Mouse (Mus musculus) intestine, embryonic 14.5 days (tissue): ENCODE results near the gene Mtch2. TPM values are rescaled to one million over a fixed set of nuclear protein-coding genes. Genes with fewer than 3 reads are reported as not detected.
A peak's percentile ranks its signal among the peaks of the same experiment; 100 is the strongest.

Experiments
- ATAC-seq: fragments of 200-750 bp; cut with Nextera tagmentation; replicated peaks from 2 replicates; pipeline ENCODE4 v1.8.0; 2017; ENCODE audit warnings: low read depth, moderate number of reproducible peaks, moderate TSS enrichment, moderate library complexity; ENCODE audit not compliant: low FRiP score, low TSS enrichment
- DNase-seq: peaks from one replicate; pipeline ENCODE4 v3.0.0-alpha.2; 2018; ENCODE audit warnings: low spot score
- H3K27ac ChIP-seq: fragments of 300-500 bp; sonication (generic); 2 replicates; pipeline ENCODE4 v1.5.1; 2014; ENCODE audit warnings: low read depth, mild to moderate bottlenecking, control low read depth
- H3K27me3 ChIP-seq: fragments of 300-500 bp; sonication (generic); replicated peaks from 2 replicates; pipeline ENCODE4 v1.6.1; 2014; ENCODE audit warnings: low read length, control low read depth; ENCODE audit not compliant: control insufficient read depth, insufficient read depth
- H3K36me3 ChIP-seq: fragments of 300-500 bp; sonication (generic); 2 replicates; pipeline ENCODE4 v1.6.1; 2014; ENCODE audit warnings: low read length, control low read depth; ENCODE audit not compliant: control insufficient read depth, insufficient read depth
- H3K4me1 ChIP-seq: fragments of 300-500 bp; sonication (generic); replicated peaks from 2 replicates; pipeline ENCODE4 v1.6.1; 2014; ENCODE audit warnings: low read length, control low read depth, mixed read lengths; ENCODE audit not compliant: control insufficient read depth, insufficient read depth
- H3K4me2 ChIP-seq: fragments of 300-500 bp; sonication (generic); 2 replicates; pipeline ENCODE4 v1.6.1; 2014; ENCODE audit warnings: low read length
- H3K4me3 ChIP-seq: fragments of 300-500 bp; sonication (generic); 2 replicates; pipeline ENCODE4 v1.5.1; 2014; ENCODE audit warnings: low read depth, low read length, control low read depth, mixed read lengths
- H3K9ac ChIP-seq: fragments of 300-500 bp; sonication (generic); 2 replicates; pipeline ENCODE4 v1.6.1; 2014; ENCODE audit warnings: mild to moderate bottlenecking, low read length
- H3K9me3 ChIP-seq: fragments of 300-500 bp; sonication (generic); 2 replicates; pipeline ENCODE4 v1.6.1; 2016; ENCODE audit warnings: low read length, control low read depth; ENCODE audit not compliant: control insufficient read depth
- WGBS: fragments of 180-500 bp; shearing (Covaris S2); extraction: QIAGEN DNeasy Blood & Tissue Kit; methylation state at CpG from one replicate; pipeline ENCODE4 v1.1.7; 2014; 5-methylcytosine and 5-hydroxymethylcytosine counted together
- polyA plus RNA-seq: library from polyadenylated mRNA; unstranded; fragments of >200 nt; fragmentation: Nextera tagmentation; extraction: Ambion mirVana; gene quantifications from 2 replicates; pipeline ENCODE4 v1.2.1, GENCODE M21; 2014

The Mtch2 gene
- polyA plus RNA-seq, 1 experiment from 2014 or later = 311 TPM

- no peaks in the 10 kb centered on the region for H3K9me3 ChIP-seq
- H3K4me3 ChIP-seq = no peak overlapping the region
- no peak for DNase-seq
- H3K4me2 ChIP-seq = no peak overlapping the region
- H3K27me3 ChIP-seq = no peaks in the 10 kb centered on the region
- H3K4me1 ChIP-seq = peaks cover 18% of the 10 kb centered on the region
- WGBS = 70% methylated on average over 8 of the region's 8 CpGs
- peaks cover 19% of the 10 kb centered on the region for H3K36me3 ChIP-seq
- no peak for ATAC-seq
- no peak overlapping the region for H3K27ac ChIP-seq
- H3K9ac ChIP-seq = no peak overlapping the region
Observed at GRCm38 (mm10) chr2:90871180-90871961, 24.4 kb downstream of the Mtch2 start.

DNA sequence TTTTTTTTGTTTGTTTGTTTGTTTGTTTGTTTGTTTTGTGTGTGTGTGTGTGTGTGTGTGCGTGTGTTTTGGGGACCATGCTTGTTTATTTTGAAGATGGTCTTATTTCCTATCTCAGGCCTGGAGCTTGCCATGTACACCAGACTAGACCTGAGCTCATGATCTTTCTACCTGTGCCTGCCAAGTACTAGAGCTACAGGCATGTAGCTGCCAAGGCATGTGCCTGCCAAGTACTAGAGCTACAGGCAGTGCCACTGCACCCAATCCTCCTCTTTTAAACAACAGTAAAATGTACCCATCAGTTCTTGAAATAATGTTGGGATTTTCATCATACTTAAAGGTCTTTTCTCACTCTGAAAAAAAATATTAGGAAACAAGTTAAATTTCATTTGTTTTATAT lies 27.1 kb downstream of the Mtch2 start:
- H3K36me3 ChIP-seq = no peaks in the 10 kb centered on the region
- H3K4me1 ChIP-seq = peaks cover 18% of the 10 kb centered on the region
- no peak overlapping the region for H3K4me3 ChIP-seq
- H3K9me3 ChIP-seq = no peaks in the 10 kb centered on the region
- WGBS = 75% methylated on average over 1 of the region's 1 CpGs
- ATAC-seq = no peak
- no peak overlapping the region for H3K9ac ChIP-seq
- no peaks in the 10 kb centered on the region for H3K27me3 ChIP-seq
- no peak for DNase-seq
- H3K4me2 ChIP-seq = no peak overlapping the region
- H3K27ac ChIP-seq = no peak overlapping the region

DNA sequence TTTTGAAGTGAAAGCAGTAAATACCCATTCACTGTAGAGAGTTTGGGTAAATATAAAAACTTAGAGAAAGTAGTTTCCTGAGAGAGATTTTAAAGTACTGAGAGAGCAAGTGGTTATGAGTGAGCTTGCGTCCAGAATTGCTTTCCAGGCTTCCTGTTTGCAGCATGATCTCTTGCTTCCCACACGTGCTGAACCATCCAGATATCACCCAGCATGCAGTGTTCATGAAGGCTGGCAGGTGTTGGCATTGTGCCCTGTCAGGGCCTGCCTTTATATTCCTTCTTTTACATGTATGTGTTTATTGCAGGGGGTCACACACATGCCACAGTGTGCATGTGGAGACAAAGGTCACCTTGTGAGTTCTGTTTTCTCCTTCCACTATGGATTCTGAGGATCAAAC lies 28.3 kb downstream of the Mtch2 start:
- WGBS = 67% methylated on average over 2 of the region's 2 CpGs
- H3K4me1 ChIP-seq = peaks cover 11% of the 10 kb centered on the region
- DNase-seq (no peak), ATAC-seq (no peak)
- H3K27me3 ChIP-seq = no peaks in the 10 kb centered on the region
- no peak overlapping the region for H3K27ac ChIP-seq
- H3K4me2 ChIP-seq = no peak overlapping the region
- H3K36me3 ChIP-seq = no peaks in the 10 kb centered on the region
- no peak overlapping the region for H3K9ac ChIP-seq
- no peak overlapping the region for H3K4me3 ChIP-seq
- no peaks in the 10 kb centered on the region for H3K9me3 ChIP-seq

DNA sequence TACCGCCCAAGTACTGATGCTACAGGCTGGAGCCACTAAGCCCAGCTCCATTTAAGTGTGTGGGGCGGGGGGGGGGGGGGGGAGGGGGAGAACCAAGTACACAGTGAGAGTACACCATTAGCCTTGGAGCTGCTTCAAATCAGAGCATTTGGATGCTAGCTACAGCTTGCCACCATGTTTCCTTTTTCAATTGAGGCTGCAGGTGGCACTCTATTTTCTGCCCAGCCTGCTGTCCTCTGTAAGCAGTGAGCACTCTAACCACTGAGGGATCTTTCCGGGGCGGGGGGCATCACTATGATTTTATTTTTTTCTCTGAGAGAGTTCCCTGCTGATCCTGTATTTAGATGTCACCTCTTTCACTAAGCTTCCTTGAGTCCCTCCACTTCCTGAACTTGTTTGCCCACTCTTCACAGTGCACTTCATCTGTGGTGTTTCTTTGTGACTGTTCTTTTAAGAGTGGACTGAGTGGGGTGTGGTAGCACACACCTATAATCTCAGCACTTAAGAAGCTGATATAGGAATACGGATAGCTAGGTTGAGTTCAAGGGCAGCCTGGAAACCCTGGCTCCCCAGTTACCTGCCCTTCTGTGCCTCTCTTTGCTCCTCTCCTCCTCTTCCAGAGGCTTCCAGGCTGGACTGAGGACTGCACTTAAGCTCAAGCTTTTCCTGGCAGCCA lies 30.8 kb downstream of the Mtch2 start:
- WGBS = 72% methylated on average over 5 of the region's 5 CpGs
- Histone ChIP-seq H3K36me3 (no peaks in the 10 kb centered on the region), H3K27ac (no peak overlapping the region), H3K4me3 (no peak overlapping the region), H3K9ac (no peak overlapping the region), H3K27me3 (no peaks in the 10 kb centered on the region), H3K4me1 (no peaks in the 10 kb centered on the region), H3K4me2 (no peak overlapping the region), H3K9me3 (no peaks in the 10 kb centered on the region)
- no peak for DNase-seq
- ATAC-seq = no peak

DNA sequence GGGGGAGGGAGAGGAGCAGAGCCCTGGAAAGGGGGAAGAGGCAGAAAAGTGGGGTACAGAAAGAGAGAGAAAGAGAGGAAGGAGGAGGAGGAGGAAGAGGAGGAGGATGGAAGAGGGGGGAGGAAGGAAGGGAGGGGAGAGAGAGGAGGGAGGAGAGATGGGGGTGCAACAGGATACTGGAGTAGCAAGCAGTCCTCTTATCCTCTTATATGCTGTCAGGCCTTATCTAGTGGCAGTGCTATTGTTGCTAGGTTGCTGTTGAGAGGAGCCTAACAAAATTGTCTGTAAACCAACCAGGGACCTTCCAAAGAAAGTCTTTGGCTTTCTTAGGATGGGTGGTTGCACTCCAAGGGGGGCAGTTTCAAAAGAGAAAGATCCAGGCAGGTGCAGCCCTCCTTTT lies 32.5 kb downstream of the Mtch2 start:
- Histone ChIP-seq H3K36me3 (no peaks in the 10 kb centered on the region), H3K9me3 (no peaks in the 10 kb centered on the region), H3K4me1 (no peaks in the 10 kb centered on the region), H3K4me2 (no peak overlapping the region), H3K9ac (no peak overlapping the region), H3K27ac (no peak overlapping the region), H3K27me3 (no peaks in the 10 kb centered on the region), H3K4me3 (no peak overlapping the region)
- ATAC-seq (no peak), DNase-seq (no peak)

GRCm38 (mm10) chr2:90880144-90880785 lies 33.3 kb downstream of the Mtch2 start:
- Histone ChIP-seq H3K4me2 (no peak overlapping the region), H3K4me3 (no peak overlapping the region), H3K9me3 (no peaks in the 10 kb centered on the region), H3K9ac (no peak overlapping the region), H3K27me3 (peaks cover 3% of the 10 kb centered on the region; the same call in 1 of the 2 replicates), H3K36me3 (no peaks in the 10 kb centered on the region), H3K27ac (no peak overlapping the region), H3K4me1 (no peaks in the 10 kb centered on the region)
- ATAC-seq (no peak), DNase-seq (no peak)
- 40% methylated on average over 6 of the region's 6 CpGs for WGBS

DNA sequence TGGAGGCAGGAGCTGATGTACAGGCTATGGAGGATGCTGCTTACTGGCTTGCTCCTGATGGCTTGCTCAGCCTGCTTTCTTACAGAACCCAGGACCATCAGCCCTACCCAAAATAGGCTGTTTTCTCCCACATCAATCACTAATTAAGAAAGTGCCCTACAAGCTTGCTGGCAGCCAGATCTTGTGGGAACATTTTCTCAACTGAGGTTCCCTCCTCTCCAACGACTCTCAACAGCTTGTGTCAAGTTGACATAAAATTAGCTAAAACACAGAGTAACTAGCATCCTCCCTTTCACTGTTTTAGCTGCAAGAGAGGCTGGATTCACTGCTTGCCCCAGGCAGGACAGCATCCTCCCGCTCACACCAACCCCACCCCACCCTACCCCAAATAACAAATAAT lies 34.9 kb downstream of the Mtch2 start:
- no peak overlapping the region for H3K27ac ChIP-seq

GRCm38 (mm10) chr2:90885218-90886041 lies 38.5 kb downstream of the Mtch2 start, which contains the start of gene C1qtnf4:
C1qtnf4 (plus strand) TSS chr2:90885860.
- peak; percentile 71 for DNase-seq
- ATAC-seq = peak; percentile 36; the same call in 1 of the 2 replicates

More for the DNA sequence above, 34.9 kb downstream of the Mtch2 start:
- H3K4me2 ChIP-seq = no peak overlapping the region
- no peaks in the 10 kb centered on the region for H3K4me1 ChIP-seq
- no peak for ATAC-seq
- H3K4me3 ChIP-seq = no peak overlapping the region
- H3K9me3 ChIP-seq = no peaks in the 10 kb centered on the region
- no peaks in the 10 kb centered on the region for H3K36me3 ChIP-seq
- no peak for DNase-seq
- 75% methylated on average over 2 of the region's 2 CpGs for WGBS
- no peak overlapping the region for H3K9ac ChIP-seq
- H3K27me3 ChIP-seq = peaks cover 15% of the 10 kb centered on the region

More at GRCm38 (mm10) chr2:90885218-90886041, 38.5 kb downstream of the Mtch2 start, which contains the start of gene C1qtnf4:
- peak within 1 kb of the TSS; percentile 60 for H3K9ac ChIP-seq
- H3K9me3 ChIP-seq = no peaks in the 10 kb centered on the region
- no peak within 1 kb of the TSS for H3K27ac ChIP-seq
- H3K4me2 ChIP-seq = peak within 1 kb of the TSS; percentile 77
- H3K27me3 ChIP-seq = peaks cover 38% of the 10 kb centered on the region
- H3K36me3 ChIP-seq = no peaks in the 10 kb centered on the region
- H3K4me1 ChIP-seq = 0 out of 2 replicates have a peak, but pooled peaks cover 3% of the 10 kb centered on the region
- peak within 1 kb of the TSS; percentile 51 for H3K4me3 ChIP-seq
- WGBS = 1% methylated on average over 44 of the region's 45 CpGs
